Mouse (Mus musculus): ENCODE measurements around the gene Riok1. TPM values are rescaled to one million over a fixed set of nuclear protein-coding genes. Genes with fewer than 3 reads are reported as not detected.
A peak's percentile ranks its signal among the peaks of the same experiment; 100 is the strongest.

Riok1 gene
- polyA plus RNA-seq (2016; fragmentation: Nextera tagmentation; extraction: Ambion mirVana) = 54.9 and 57.9 TPM in 2 replicates

DNA sequence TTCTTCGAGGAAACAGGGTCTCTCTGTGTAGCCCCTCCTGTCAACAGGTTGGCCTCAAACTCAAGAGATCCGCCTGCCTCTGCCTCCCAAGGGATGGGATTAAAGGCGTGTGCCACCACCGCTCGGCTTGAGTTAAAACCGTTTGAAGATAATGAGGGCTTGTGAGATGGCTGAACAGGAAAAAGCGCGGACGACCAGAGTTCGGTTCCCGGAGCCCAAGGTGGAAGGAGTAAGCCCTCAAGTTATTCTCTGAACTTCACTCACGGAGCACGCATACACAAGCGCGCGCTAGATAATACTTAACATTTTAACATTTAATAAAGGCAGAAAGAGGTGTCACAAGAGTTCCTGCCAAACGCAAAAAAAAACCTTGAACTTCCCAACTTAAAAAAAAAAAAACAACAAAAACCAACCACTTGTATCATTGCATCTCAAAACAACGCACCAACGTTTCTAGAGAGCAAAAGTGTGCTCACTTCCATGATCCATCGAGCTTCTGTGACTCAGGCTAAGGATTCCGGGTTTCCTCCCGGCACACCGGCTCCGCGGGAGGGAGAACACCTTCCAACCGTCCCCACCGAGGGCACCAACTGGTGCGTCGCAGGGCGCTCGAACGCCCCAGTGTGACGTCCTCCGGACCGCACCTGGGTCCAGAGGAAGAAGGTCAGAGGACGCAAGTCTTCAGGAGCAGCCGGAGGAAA lies at the start of gene Riok1:
TSS of gene Riok1 (plus strand) at position 653 of the 701 bp plus-strand sequence.
- Histone ChIP-seq H3K4me2 (peak within 1 kb of the TSS; percentile 86), H3K27ac (peak within 1 kb of the TSS; percentile 54), H3K9ac (peak within 1 kb of the TSS; percentile 75), H3K4me3 (replicated peaks) (peak within 1 kb of the TSS; percentile 70), H3K9me3 (no peaks in the 10 kb centered on the region), H3K4me1 (peaks cover 16% of the 10 kb centered on the region), H3K36me3 (replicated peaks) (peaks cover 15% of the 10 kb centered on the region), H3K27me3 (no peaks in the 10 kb centered on the region; the same call in 1 of the 2 replicates)
- 12% methylated on average over 37 of the region's 37 CpGs for WGBS
- ATAC-seq (ENCODE audit: low FRiP score) = peak; percentile 71

DNA sequence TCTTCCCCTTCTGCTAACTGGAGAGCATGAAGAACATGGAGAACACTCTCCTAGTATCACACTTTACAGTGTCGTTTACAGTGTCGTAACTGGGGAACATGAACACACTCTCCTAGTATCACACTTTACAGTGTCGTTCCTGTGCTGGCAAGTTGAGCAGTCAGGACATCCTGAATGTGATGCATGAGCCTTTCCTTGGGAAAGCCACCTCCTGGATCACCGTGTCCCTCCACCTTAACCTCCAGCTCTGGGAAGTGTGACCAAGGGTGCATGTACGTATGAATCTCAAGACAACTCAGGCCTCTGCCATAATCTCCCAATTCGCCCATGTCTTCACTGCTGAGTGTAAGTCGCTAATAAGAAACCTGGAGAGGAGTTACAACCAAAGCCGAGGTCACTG lies 47.1 kb upstream of the Riok1 start:
- 93% methylated on average over 8 of the region's 8 CpGs for WGBS
- Histone ChIP-seq H3K36me3 (replicated peaks) (peaks cover 66% of the 10 kb centered on the region), H3K9ac (no peak overlapping the region)

GRCm38 (mm10) chr13:37992638-37993371 lies 44.0 kb upstream of the Riok1 start:
- peak overlapping the region; percentile 73 for H3K4me2 ChIP-seq
- no peak overlapping the region for H3K27ac ChIP-seq
- peaks cover 38% of the 10 kb centered on the region for H3K36me3 ChIP-seq (replicated peaks)
- peak overlapping the region; percentile 95 for H3K9ac ChIP-seq
- no peak for ATAC-seq (ENCODE audit: low FRiP score)
- peak overlapping the region; percentile 96 for H3K4me3 ChIP-seq (replicated peaks)
- WGBS = 19% methylated on average over 10 of the region's 10 CpGs
- H3K27me3 ChIP-seq = no peaks in the 10 kb centered on the region
- H3K9me3 ChIP-seq = no peaks in the 10 kb centered on the region
- peaks cover 8% of the 10 kb centered on the region for H3K4me1 ChIP-seq

More for the DNA sequence above, 47.1 kb upstream of the Riok1 start:
- no peak overlapping the region for H3K27ac ChIP-seq
- no peak overlapping the region for H3K4me3 ChIP-seq (replicated peaks)
- H3K27me3 ChIP-seq = no peaks in the 10 kb centered on the region
- peaks cover 8% of the 10 kb centered on the region for H3K4me1 ChIP-seq
- no peak overlapping the region for H3K4me2 ChIP-seq
- no peak for ATAC-seq (ENCODE audit: low FRiP score)
- H3K9me3 ChIP-seq = no peaks in the 10 kb centered on the region

DNA sequence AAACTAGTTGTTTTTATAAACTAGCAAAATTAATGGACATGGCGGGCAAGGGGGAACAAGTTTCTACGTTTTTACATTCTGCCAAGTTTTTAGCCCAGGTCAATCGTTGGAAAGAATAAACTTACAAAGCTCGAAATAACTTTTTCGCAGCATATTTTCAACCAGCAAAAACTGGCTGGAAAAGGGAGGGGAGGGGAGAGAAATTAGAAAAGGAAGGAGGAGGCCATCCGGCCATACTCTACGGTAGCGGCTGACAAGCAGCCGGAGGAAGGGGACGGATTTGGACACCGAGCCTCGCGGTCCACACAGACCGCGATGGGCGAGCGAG lies 43.5 kb upstream of the Riok1 start:
- H3K4me3 ChIP-seq (replicated peaks) = peak overlapping the region; percentile 96
- ATAC-seq (ENCODE audit: low FRiP score) = no peak
- H3K9ac ChIP-seq = peak overlapping the region; percentile 95
- H3K9me3 ChIP-seq = no peaks in the 10 kb centered on the region
- WGBS = 1% methylated on average over 17 of the region's 17 CpGs
- H3K36me3 ChIP-seq (replicated peaks) = peaks cover 33% of the 10 kb centered on the region
- H3K4me1 ChIP-seq = peaks cover 8% of the 10 kb centered on the region
- 0 out of 2 replicates have a peak, but pooled peaks cover 1% of the 10 kb centered on the region for H3K27me3 ChIP-seq
- peak overlapping the region; percentile 73 for H3K4me2 ChIP-seq
- H3K27ac ChIP-seq = peak overlapping the region; percentile 94

DNA sequence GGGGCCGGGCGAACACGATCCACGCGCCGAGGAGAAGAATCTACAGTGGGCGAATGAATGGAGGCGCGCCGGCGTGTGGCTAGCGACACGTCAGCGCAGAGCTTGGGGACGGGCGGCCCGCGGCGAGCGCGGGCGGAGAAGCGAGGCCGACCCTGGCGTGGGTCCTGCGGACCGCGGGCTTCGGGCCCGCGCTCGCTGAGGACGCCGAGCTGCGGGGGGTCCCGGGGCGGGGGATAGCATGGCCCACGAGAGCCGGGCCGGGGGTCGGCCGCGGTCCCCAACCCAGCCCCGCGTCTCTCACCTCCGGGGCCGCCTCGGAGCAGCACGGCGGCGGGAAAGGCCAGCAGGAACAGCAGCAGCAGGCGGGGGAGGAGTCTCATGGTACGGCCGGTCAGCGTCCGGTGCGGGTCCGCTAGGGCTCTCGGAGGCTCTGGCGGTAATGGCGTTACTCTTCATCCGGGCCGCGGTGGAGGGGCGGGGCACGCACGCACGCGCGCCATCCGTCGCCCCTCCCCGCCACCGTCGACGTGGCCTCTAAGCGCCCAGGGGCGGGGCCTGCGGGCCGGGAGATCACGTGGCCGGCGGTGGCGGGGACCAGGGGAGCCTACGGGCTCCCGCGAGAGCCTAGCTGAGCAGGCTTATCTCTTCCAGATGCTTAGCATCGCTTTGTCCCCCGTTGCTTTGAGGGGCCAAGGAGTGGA lies 42.9 kb upstream of the Riok1 start, which contains the start of gene Ssr1:
TSS of gene Ssr1 (minus strand) at position 514 of the 701 bp plus-strand sequence.
- peak within 1 kb of the TSS; percentile 94 for H3K27ac ChIP-seq
- peaks cover 28% of the 10 kb centered on the region for H3K36me3 ChIP-seq (replicated peaks)
- under 1% methylated on average over 72 of the region's 89 CpGs for WGBS
- H3K9me3 ChIP-seq = no peaks in the 10 kb centered on the region
- peak; percentile 99 for ATAC-seq (ENCODE audit: low FRiP score)
- peak within 1 kb of the TSS; percentile 96 for H3K4me3 ChIP-seq (replicated peaks)
- H3K27me3 ChIP-seq = 0 out of 2 replicates have a peak, but pooled peaks cover 3% of the 10 kb centered on the region
- peak within 1 kb of the TSS; percentile 73 for H3K4me2 ChIP-seq
- peaks cover 8% of the 10 kb centered on the region for H3K4me1 ChIP-seq
- peak within 1 kb of the TSS; percentile 95 for H3K9ac ChIP-seq

DNA sequence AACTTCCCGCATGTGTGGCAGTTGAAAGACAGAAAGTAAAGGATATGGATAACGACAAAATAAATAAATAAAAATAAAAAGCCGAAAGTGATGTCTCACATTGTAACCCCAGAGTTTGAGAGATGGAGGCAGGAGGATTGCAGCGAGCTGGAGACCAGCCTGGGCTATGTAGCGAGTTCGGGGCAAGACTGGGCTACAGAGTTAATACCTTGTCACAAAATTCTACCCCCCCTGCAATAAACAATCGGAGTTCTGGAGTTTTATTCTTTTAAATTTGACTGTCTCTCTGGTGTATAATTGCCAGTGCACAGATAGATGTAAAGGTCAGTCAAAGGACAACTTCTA lies 42.4 kb upstream of the Riok1 start:
- H3K36me3 ChIP-seq (replicated peaks) = peaks cover 23% of the 10 kb centered on the region
- peak overlapping the region; percentile 73 for H3K4me2 ChIP-seq
- peak overlapping the region; percentile 95; the same call in 1 of the 2 replicates for H3K9ac ChIP-seq
- 26% methylated on average over 7 of the region's 7 CpGs for WGBS
- peak overlapping the region; percentile 96 for H3K4me3 ChIP-seq (replicated peaks)
- ATAC-seq (ENCODE audit: low FRiP score) = peak; percentile 69
- peak overlapping the region; percentile 53; the same call in 1 of the 2 replicates for H3K27ac ChIP-seq
- 0 out of 2 replicates have a peak, but pooled peaks cover 3% of the 10 kb centered on the region for H3K27me3 ChIP-seq
- no peaks in the 10 kb centered on the region for H3K9me3 ChIP-seq
- H3K4me1 ChIP-seq = peaks cover 8% of the 10 kb centered on the region

DNA sequence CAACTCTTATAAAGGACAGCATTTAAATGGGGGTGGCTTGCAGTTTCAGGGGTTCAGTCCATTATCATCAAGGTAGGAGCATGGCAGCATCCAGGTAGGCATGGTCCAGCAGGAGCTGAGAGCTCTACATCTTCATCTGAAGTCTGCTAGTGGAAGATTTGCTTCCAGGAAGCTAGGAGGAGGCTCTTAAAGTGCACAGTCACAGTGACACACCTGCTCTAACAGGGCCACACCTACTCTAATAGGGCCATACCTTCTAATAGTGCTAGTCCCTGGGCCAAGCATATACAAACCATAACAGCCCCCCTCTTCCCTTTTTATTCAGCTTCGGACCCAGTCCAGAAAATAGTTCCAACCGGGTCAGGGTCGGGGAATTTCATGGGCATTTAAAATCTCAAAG lies 37.1 kb upstream of the Riok1 start:
- Histone ChIP-seq H3K4me3 (replicated peaks) (no peak overlapping the region), H3K9me3 (no peaks in the 10 kb centered on the region), H3K4me1 (no peaks in the 10 kb centered on the region), H3K36me3 (replicated peaks) (no peaks in the 10 kb centered on the region), H3K27ac (no peak overlapping the region), H3K4me2 (no peak overlapping the region), H3K27me3 (0 out of 2 replicates have a peak, but pooled peaks cover 9% of the 10 kb centered on the region), H3K9ac (no peak overlapping the region)
- 83% methylated on average over 3 of the region's 3 CpGs for WGBS
- no peak for ATAC-seq (ENCODE audit: low FRiP score)

- H3K27me3 ChIP-seq = 0 out of 2 replicates have a peak, but pooled peaks cover 9% of the 10 kb centered on the region
- ATAC-seq (ENCODE audit: low FRiP score) = no peak
- H3K27ac ChIP-seq = no peak overlapping the region
- H3K9me3 ChIP-seq = no peaks in the 10 kb centered on the region
- H3K9ac ChIP-seq = no peak overlapping the region
- H3K4me3 ChIP-seq (replicated peaks) = no peak overlapping the region
- WGBS = 32% methylated on average over 1 of the region's 1 CpGs
- H3K36me3 ChIP-seq (replicated peaks) = no peaks in the 10 kb centered on the region
- H3K4me1 ChIP-seq = no peaks in the 10 kb centered on the region
- H3K4me2 ChIP-seq = no peak overlapping the region
Measured at GRCm38 (mm10) chr13:38002461-38002860, 34.3 kb upstream of the Riok1 start.

DNA sequence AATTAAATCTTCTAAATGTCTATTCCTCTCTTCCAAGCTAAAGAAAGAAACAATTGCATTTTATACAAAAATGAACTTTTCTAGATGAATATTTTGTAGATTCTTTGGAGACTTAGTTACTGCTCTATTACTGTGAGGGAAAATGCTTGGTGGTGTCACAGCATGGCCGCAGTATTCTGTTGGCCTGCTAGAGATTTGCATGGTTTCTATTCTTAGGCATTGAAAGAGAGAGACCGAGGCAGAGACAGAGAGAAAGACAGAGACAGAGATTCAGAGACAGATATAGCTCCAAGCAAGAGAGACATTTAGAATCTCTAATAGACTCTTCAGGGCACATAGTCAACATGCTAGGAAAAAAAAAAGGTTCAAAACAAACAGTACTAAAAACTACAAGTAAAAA lies 28.8 kb upstream of the Riok1 start:
- no peak for ATAC-seq (ENCODE audit: low FRiP score)
- Histone ChIP-seq H3K4me2 (no peak overlapping the region), H3K36me3 (replicated peaks) (no peaks in the 10 kb centered on the region), H3K27ac (no peak overlapping the region), H3K4me3 (replicated peaks) (no peak overlapping the region), H3K4me1 (no peaks in the 10 kb centered on the region), H3K9ac (no peak overlapping the region), H3K9me3 (no peaks in the 10 kb centered on the region), H3K27me3 (no peaks in the 10 kb centered on the region)
- 94% methylated on average over 2 of the region's 2 CpGs for WGBS

- H3K36me3 ChIP-seq (replicated peaks) = no peaks in the 10 kb centered on the region
- H3K9ac ChIP-seq = no peak overlapping the region
- no peaks in the 10 kb centered on the region for H3K9me3 ChIP-seq
- WGBS = 87% methylated on average over 5 of the region's 5 CpGs
- no peak for ATAC-seq (ENCODE audit: low FRiP score)
- no peak overlapping the region for H3K4me3 ChIP-seq (replicated peaks)
- H3K27ac ChIP-seq = no peak overlapping the region
- H3K4me1 ChIP-seq = no peaks in the 10 kb centered on the region
- H3K27me3 ChIP-seq = no peaks in the 10 kb centered on the region
- no peak overlapping the region for H3K4me2 ChIP-seq
Measured at GRCm38 (mm10) chr13:38009721-38010408, 26.9 kb upstream of the Riok1 start.

- H3K4me2 ChIP-seq = no peak overlapping the region
- H3K4me1 ChIP-seq = no peaks in the 10 kb centered on the region
- H3K9ac ChIP-seq = no peak overlapping the region
- H3K27ac ChIP-seq = no peak overlapping the region
- 83% methylated on average over 5 of the region's 5 CpGs for WGBS
- no peak for ATAC-seq (ENCODE audit: low FRiP score)
- H3K27me3 ChIP-seq = no peaks in the 10 kb centered on the region
- no peaks in the 10 kb centered on the region for H3K9me3 ChIP-seq
- H3K4me3 ChIP-seq (replicated peaks) = no peak overlapping the region
- no peaks in the 10 kb centered on the region for H3K36me3 ChIP-seq (replicated peaks)
Measured at GRCm38 (mm10) chr13:38010444-38010910, 26.3 kb upstream of the Riok1 start.

All from forebrain, embryonic 12.5 days (tissue).